Mouse (Mus musculus): ENCODE data around the gene Gpr146.
A peak's percentile ranks its signal among the peaks of the same experiment; 100 is the strongest.
"Not testable (repeated sequence)": the region's sequence is repeated elsewhere in the genome, so short reads cannot be mapped to it uniquely, and the experiment has no call there.

Gene Gpr146

GRCm38 (mm10) chr5:139381586-139382513 lies 4.4 kb downstream of the Gpr146 start:
- no peak for DNase-seq (ENCODE audit: low spot score in 2 of 2)

- DNase-seq (ENCODE audit: low spot score in 2 of 2) = peak in 1 of 2 experiments; percentile 45
Observed at GRCm38 (mm10) chr5:139382760-139383159, 5.3 kb downstream of the Gpr146 start.

- DNase-seq (ENCODE audit: low spot score in 2 of 2) = no peak
Observed at GRCm38 (mm10) chr5:139383234-139383633, 5.7 kb downstream of the Gpr146 start.

- no peak for DNase-seq (ENCODE audit: low spot score in 2 of 2)
Observed at GRCm38 (mm10) chr5:139384531-139384930, 7.0 kb downstream of the Gpr146 start.

- no peak for DNase-seq (ENCODE audit: low spot score in 2 of 2)
Observed at GRCm38 (mm10) chr5:139386047-139386446, 8.6 kb downstream of the Gpr146 start.

GRCm38 (mm10) chr5:139387329-139388194 lies 10.1 kb downstream of the Gpr146 start:
- no peak for DNase-seq (ENCODE audit: low spot score in 2 of 2)

GRCm38 (mm10) chr5:139388195-139388570 lies 10.7 kb downstream of the Gpr146 start:
- no peak for DNase-seq (ENCODE audit: low spot score in 2 of 2)

- no peak for DNase-seq (ENCODE audit: low spot score in 2 of 2)
Observed at GRCm38 (mm10) chr5:139388694-139389675, 11.5 kb downstream of the Gpr146 start.

- DNase-seq (ENCODE audit: low spot score in 2 of 2) = no peak
Observed at GRCm38 (mm10) chr5:139389676-139390061, 12.2 kb downstream of the Gpr146 start.

GRCm38 (mm10) chr5:139390324-139391119 lies 13.0 kb downstream of the Gpr146 start:
- not testable (repeated sequence) for DNase-seq (ENCODE audit: low spot score in 2 of 2)

GRCm38 (mm10) chr5:139391309-139391990 lies 14.0 kb downstream of the Gpr146 start:
- no peak for DNase-seq (ENCODE audit: low spot score in 2 of 2)

- no peak for DNase-seq (ENCODE audit: low spot score in 2 of 2)
Observed at GRCm38 (mm10) chr5:139392219-139393196, 15.0 kb downstream of the Gpr146 start.

GRCm38 (mm10) chr5:139393197-139393588 lies 15.7 kb downstream of the Gpr146 start:
- DNase-seq (ENCODE audit: low spot score in 2 of 2) = no peak

- no peak for DNase-seq (ENCODE audit: low spot score in 2 of 2)
Observed at GRCm38 (mm10) chr5:139394399-139394798, 16.9 kb downstream of the Gpr146 start.

- DNase-seq (ENCODE audit: low spot score in 2 of 2) = no peak
Observed at GRCm38 (mm10) chr5:139395528-139395927, 18.0 kb downstream of the Gpr146 start.

- no peak for DNase-seq (ENCODE audit: low spot score in 2 of 2)
Observed at GRCm38 (mm10) chr5:139397359-139397916, 19.9 kb downstream of the Gpr146 start.

GRCm38 (mm10) chr5:139397959-139398753 lies 20.7 kb downstream of the Gpr146 start:
- DNase-seq (ENCODE audit: low spot score in 2 of 2) = peak; percentile 89 to 92

All from frontal cortex, postnatal 14 days (tissue).